In the genomic region with DNA sequence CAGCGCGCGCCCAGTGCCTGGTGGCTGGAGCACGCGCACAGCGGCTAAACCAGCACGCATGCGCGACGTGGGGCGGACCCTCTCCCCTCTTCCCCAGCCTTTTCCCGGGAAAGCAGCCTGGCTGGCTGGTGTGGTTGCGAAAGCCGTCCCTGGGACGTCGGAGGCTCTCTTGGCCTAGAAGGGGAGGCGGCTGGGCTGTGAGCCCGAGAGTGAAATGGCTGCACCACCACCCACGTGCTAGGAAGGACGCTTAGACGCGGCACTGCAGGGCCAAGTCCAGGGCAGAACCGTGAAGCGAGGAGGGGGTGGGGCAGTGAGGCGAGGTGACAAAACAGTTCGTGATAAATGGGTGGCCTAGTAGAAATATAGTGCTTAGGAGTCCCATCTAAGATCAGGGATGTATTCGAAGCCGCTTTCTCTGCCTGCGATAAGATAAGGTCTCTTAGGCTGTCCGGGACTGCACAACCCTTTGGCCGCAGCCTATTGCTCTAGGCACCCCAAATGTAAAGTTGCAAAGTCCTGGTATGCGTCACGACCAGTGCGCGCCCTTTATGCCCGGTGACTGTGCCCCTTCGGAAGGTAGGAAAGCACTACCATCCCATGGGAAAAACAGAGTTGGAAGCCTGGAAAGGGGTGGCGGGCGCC, we compare ENCODE assay signal across 8 mouse cellular contexts. TPM values are rescaled to one million over a fixed set of nuclear protein-coding genes. Genes with fewer than 3 reads are reported as not detected.
DNase-seq lines count a peak whose midpoint lies in the region; ATAC-seq lines count a peak whose summit lies in the region.

No protein-coding gene starts in this region.

- H3K4me3 ChIP-seq in embryonic facial prominence, embryonic 12.5 days: peak overlapping the region; percentile 37
- H3K4me3 ChIP-seq in hindbrain, embryonic 10.5 days: peak overlapping the region; percentile 51
- peak overlapping the region; percentile 12 for H3K4me3 ChIP-seq in limb, embryonic 11.5 days (ENCODE audit: low read depth, low read length)
- peak overlapping the region; percentile 38 for H3K4me3 ChIP-seq in midbrain, embryonic 12.5 days

- no peaks in the 10 kb centered on the region for H3K9me3 ChIP-seq in embryonic facial prominence, embryonic 12.5 days
- H3K9me3 ChIP-seq in hindbrain, embryonic 10.5 days: no peaks in the 10 kb centered on the region
- no peaks in the 10 kb centered on the region for H3K9me3 ChIP-seq in limb, embryonic 11.5 days (ENCODE audit: control insufficient read depth, low read length)
- H3K9me3 ChIP-seq in midbrain, embryonic 12.5 days: no peaks in the 10 kb centered on the region

- DNase-seq in ovary, postnatal 36 days (ENCODE audit: low spot score): peak; percentile 67
- DNase-seq in ovary, postnatal 14 days (ENCODE audit: low spot score): no peak
- peak; percentile 73 for DNase-seq in hindbrain, embryonic 10.5 days (ENCODE audit: low spot score)
- DNase-seq in limb, embryonic 11.5 days (ENCODE audit: low spot score): peak; percentile 83
- DNase-seq in frontal cortex, postnatal 25 days (ENCODE audit: low spot score in 2 of 2): no peak
- DNase-seq in layer of hippocampus, adult 18-20 months (ENCODE audit: low spot score in 2 of 2): no peak

- H3K36me3 ChIP-seq in embryonic facial prominence, embryonic 12.5 days: no peaks in the 10 kb centered on the region
- no peaks in the 10 kb centered on the region for H3K36me3 ChIP-seq in hindbrain, embryonic 10.5 days
- H3K36me3 ChIP-seq in limb, embryonic 11.5 days (ENCODE audit: control insufficient read depth, insufficient read depth, low read length): no peaks in the 10 kb centered on the region
- H3K36me3 ChIP-seq in midbrain, embryonic 12.5 days: no peaks in the 10 kb centered on the region

- peaks cover 94% of the 10 kb centered on the region for H3K27me3 ChIP-seq in embryonic facial prominence, embryonic 12.5 days
- peaks cover 100% of the 10 kb centered on the region for H3K27me3 ChIP-seq in hindbrain, embryonic 10.5 days (ENCODE audit: insufficient read depth, poor library complexity, severe bottlenecking)
- H3K27me3 ChIP-seq in limb, embryonic 11.5 days (ENCODE audit: control insufficient read depth, insufficient read depth, low read length): peaks cover 69% of the 10 kb centered on the region
- H3K27me3 ChIP-seq in midbrain, embryonic 12.5 days: peaks cover 100% of the 10 kb centered on the region

- H3K4me2 ChIP-seq in embryonic facial prominence, embryonic 12.5 days (replicated peaks): peak overlapping the region; percentile 63
- H3K4me2 ChIP-seq in limb, embryonic 11.5 days (ENCODE audit: low read depth, severe bottlenecking): peak overlapping the region; percentile 77
- H3K4me2 ChIP-seq in midbrain, embryonic 12.5 days (replicated peaks): peak overlapping the region; percentile 60

- ATAC-seq in embryonic facial prominence, embryonic 12.5 days (ENCODE audit: insufficient number of reproducible peaks, insufficient read depth, low FRiP score, low TSS enrichment): no peak
- ATAC-seq in limb, embryonic 11.5 days (ENCODE audit: insufficient number of reproducible peaks, low FRiP score, low TSS enrichment, low read depth): no peak
- ATAC-seq in midbrain, embryonic 12.5 days (ENCODE audit: low FRiP score, low read depth): no peak

- peaks cover 60% of the 10 kb centered on the region for H3K4me1 ChIP-seq in embryonic facial prominence, embryonic 12.5 days
- peaks cover 61% of the 10 kb centered on the region for H3K4me1 ChIP-seq in hindbrain, embryonic 10.5 days (replicated peaks)
- peaks cover 43% of the 10 kb centered on the region for H3K4me1 ChIP-seq in limb, embryonic 11.5 days (ENCODE audit: control insufficient read depth, insufficient read depth, low read length)
- peaks cover 53% of the 10 kb centered on the region for H3K4me1 ChIP-seq in midbrain, embryonic 12.5 days

- peak overlapping the region; percentile 48 for H3K9ac ChIP-seq in embryonic facial prominence, embryonic 12.5 days
- no peak overlapping the region for H3K9ac ChIP-seq in limb, embryonic 11.5 days (ENCODE audit: low read length)
- no peak overlapping the region; the same call in 1 of the 2 replicates for H3K9ac ChIP-seq in midbrain, embryonic 12.5 days (replicated peaks)

- 1% methylated on average over 39 of the region's 39 CpGs for WGBS in embryonic facial prominence, embryonic 12.5 days
- 1% methylated on average over 39 of the region's 39 CpGs for WGBS in hindbrain, embryonic 10.5 days
- under 1% methylated on average over 39 of the region's 39 CpGs for WGBS in limb, embryonic 11.5 days
- WGBS in midbrain, embryonic 12.5 days: under 1% methylated on average over 39 of the region's 39 CpGs

- H3K27ac ChIP-seq in embryonic facial prominence, embryonic 12.5 days: no peak overlapping the region
- peak overlapping the region; percentile 60 for H3K27ac ChIP-seq in hindbrain, embryonic 10.5 days
- no peak overlapping the region for H3K27ac ChIP-seq in limb, embryonic 11.5 days (replicated peaks; ENCODE audit: low read depth, low read length)
- H3K27ac ChIP-seq in midbrain, embryonic 12.5 days (replicated peaks): no peak overlapping the region

RNA-seq across cellular contexts. Expression of a gene that starts 6.0 kb away (rescaled TPM):
- polyA plus RNA-seq in embryonic facial prominence, embryonic 12.5 days (2016; fragmentation: Nextera tagmentation; extraction: Ambion mirVana): 9.4 and 10.8 TPM in 2 replicates
- polyA plus RNA-seq in hindbrain, embryonic 10.5 days (2016; fragmentation: Nextera tagmentation; extraction: Ambion mirVana): 11.2 and 13.0 TPM in 2 replicates
- polyA plus RNA-seq in limb, embryonic 11.5 days (2014; fragmentation: Nextera tagmentation; extraction: Ambion mirVana): 12.2 and 13.4 TPM in 2 replicates
- polyA plus RNA-seq in midbrain, embryonic 12.5 days (2016; fragmentation: Nextera tagmentation; extraction: Ambion mirVana): 12.1 and 15.1 TPM in 2 replicates
- total RNA-seq in layer of hippocampus, adult 18-20 months (2021): 10 to 100 TPM in 1 of 2 experiments, 1 to 10 TPM in 1; 8.7 to 10.9 TPM

RNA-seq across cellular contexts. Expression of a gene that starts 24.0 kb away (rescaled TPM):
- 103 and 105 TPM in 2 replicates for polyA plus RNA-seq in embryonic facial prominence, embryonic 12.5 days (2016; fragmentation: Nextera tagmentation; extraction: Ambion mirVana)
- polyA plus RNA-seq in hindbrain, embryonic 10.5 days (2016; fragmentation: Nextera tagmentation; extraction: Ambion mirVana): 86.6 and 112 TPM in 2 replicates
- 121 and 131 TPM in 2 replicates for polyA plus RNA-seq in limb, embryonic 11.5 days (2014; fragmentation: Nextera tagmentation; extraction: Ambion mirVana)
- 81.0 and 86.0 TPM in 2 replicates for polyA plus RNA-seq in midbrain, embryonic 12.5 days (2016; fragmentation: Nextera tagmentation; extraction: Ambion mirVana)
- total RNA-seq in layer of hippocampus, adult 18-20 months (2021): 1 to 10 TPM; 2.5 to 2.9 TPM

RNA-seq across cellular contexts. Expression of a gene that starts 39.3 kb away (rescaled TPM):
- 11.7 and 12.3 TPM in 2 replicates for polyA plus RNA-seq in embryonic facial prominence, embryonic 12.5 days (2016; fragmentation: Nextera tagmentation; extraction: Ambion mirVana)
- 4.4 and 8.2 TPM in 2 replicates for polyA plus RNA-seq in hindbrain, embryonic 10.5 days (2016; fragmentation: Nextera tagmentation; extraction: Ambion mirVana)
- 5.4 and 5.8 TPM in 2 replicates for polyA plus RNA-seq in limb, embryonic 11.5 days (2014; fragmentation: Nextera tagmentation; extraction: Ambion mirVana)
- polyA plus RNA-seq in midbrain, embryonic 12.5 days (2016; fragmentation: Nextera tagmentation; extraction: Ambion mirVana): 12.4 and 15.2 TPM in 2 replicates
- total RNA-seq in layer of hippocampus, adult 18-20 months (2021): 10 to 100 TPM; 44.7 to 49.1 TPM

RNA-seq across cellular contexts. Expression of a gene that starts 58.7 kb away (rescaled TPM):
- not detected in 2 replicates for polyA plus RNA-seq in embryonic facial prominence, embryonic 12.5 days (2016; fragmentation: Nextera tagmentation; extraction: Ambion mirVana)
- polyA plus RNA-seq in hindbrain, embryonic 10.5 days (2016; fragmentation: Nextera tagmentation; extraction: Ambion mirVana): not detected in 2 replicates
- polyA plus RNA-seq in limb, embryonic 11.5 days (2014; fragmentation: Nextera tagmentation; extraction: Ambion mirVana): not detected in 2 replicates
- not detected in 2 replicates for polyA plus RNA-seq in midbrain, embryonic 12.5 days (2016; fragmentation: Nextera tagmentation; extraction: Ambion mirVana)
- not detected for total RNA-seq in layer of hippocampus, adult 18-20 months (2021)

Comparison
In these comparisons a context has a peak if more than half of its experiments do, and no peak if none do; other contexts are left out.
1. DNase-seq: peak in ovary, postnatal 36 days (single experiment), hindbrain, embryonic 10.5 days (single experiment) and limb, embryonic 11.5 days (single experiment); none in ovary, postnatal 14 days (single experiment), frontal cortex, postnatal 25 days (0 of 2) and layer of hippocampus, adult 18-20 months (0 of 2).
2. Peak in every context shown above with its lines, with median percentiles within 50 percentile points of each other: H3K4me2 ChIP-seq and H3K4me3 ChIP-seq.